Mouse (Mus musculus): Measurements from ENCODE around the gene Rnf135.

DNA sequence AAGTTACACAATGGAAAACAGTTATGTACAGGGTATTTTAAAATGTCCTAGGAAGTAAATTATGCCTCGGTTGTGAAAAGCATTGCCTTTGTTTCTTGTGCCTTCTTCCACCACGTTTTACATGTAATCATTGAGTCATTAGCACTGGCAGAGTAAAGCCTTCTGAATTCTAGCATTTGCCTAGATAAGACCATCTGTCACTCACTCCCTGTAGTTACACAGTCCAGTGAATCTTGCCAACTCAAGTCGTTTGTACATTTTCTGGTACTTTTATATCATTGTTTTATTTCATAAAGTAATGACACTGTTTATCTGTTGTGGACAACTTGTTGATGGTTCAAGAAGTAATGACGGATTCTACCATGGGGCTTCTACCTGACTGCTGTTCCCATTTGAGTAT lies 48.9 kb upstream of the Rnf135 start:
- no peak for TF ChIP-seq CTCF (IDR thresholded peaks at IDR 0.05; ENCODE audit: borderline replicate concordance, extremely low read depth, insufficient read depth, insufficient read length)
- no peak for TF ChIP-seq POLR2A (IDR thresholded peaks at IDR 0.05; ENCODE audit: borderline replicate concordance, extremely low read depth, insufficient read depth, insufficient read length, poor library complexity, severe bottlenecking)

Data from brain, embryonic 14.5 days (tissue).